Mouse (Mus musculus): ENCODE results near the gene Zfand2a. TPM values are rescaled to one million over a fixed set of nuclear protein-coding genes. Genes with fewer than 3 reads are reported as not detected.
A peak's percentile ranks its signal among the peaks of the same experiment; 100 is the strongest.

Zfand2a gene
- 6.1 and 6.7 TPM in 2 replicates for polyA plus RNA-seq (2015; fragmentation: Nextera tagmentation; extraction: Ambion mirVana)

DNA sequence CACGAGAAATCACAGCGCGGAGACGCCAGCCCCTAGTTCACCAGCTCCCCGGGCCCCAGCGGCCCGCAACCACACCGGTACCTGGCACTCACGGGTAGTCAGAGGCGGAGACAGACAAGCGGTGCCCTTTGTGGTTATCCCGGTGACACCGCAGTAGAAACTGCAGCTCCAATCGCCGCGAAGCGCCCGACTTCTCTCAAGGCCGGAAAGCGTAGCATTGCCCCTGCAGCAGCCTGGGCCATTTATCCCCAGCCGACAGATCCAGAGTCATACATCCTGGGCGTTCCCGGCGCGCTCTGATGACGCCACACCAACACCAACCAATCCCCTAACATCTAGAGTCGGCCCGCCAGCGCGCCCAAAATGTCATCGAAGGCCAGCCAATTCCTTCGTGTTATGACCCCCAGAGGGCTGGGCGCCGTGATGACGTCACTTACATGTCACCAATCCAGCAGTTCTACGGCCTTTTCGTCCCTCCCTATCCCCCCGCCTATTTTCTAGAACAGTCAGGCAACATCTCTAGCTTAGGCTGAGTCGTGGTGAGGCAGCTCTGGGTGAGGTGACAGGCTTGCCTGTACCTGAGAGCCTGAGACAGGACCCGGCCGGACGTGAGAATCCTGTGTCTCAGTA lies at the start of gene Zfand2a:
TSS of gene Zfand2a (minus strand) at position 365 of the 630 bp plus-strand sequence.
- peak within 1 kb of the TSS; percentile 90 for H3K9ac ChIP-seq (ENCODE audit: low read depth, low read length)
- H3K27me3 ChIP-seq (replicated peaks; ENCODE audit: control insufficient read depth, insufficient read depth, low read length), result no peaks in the 10 kb centered on the region
- peak within 1 kb of the TSS; percentile 96 for H3K4me3 ChIP-seq (ENCODE audit: low read depth, low read length)
- H3K36me3 ChIP-seq (ENCODE audit: control insufficient read depth, insufficient read depth), result peaks cover 26% of the 10 kb centered on the region
- H3K4me1 ChIP-seq (replicated peaks; ENCODE audit: control insufficient read depth, insufficient read depth, low read length), result no peaks in the 10 kb centered on the region
- peak within 1 kb of the TSS; percentile 74 for H3K27ac ChIP-seq (ENCODE audit: low read depth, low read length)
- no peak; the same call in 1 of the 2 replicates for TF ChIP-seq CTCF (IDR thresholded peaks at IDR 0.05; ENCODE audit: low read depth)
- under 1% methylated on average over 42 of the region's 42 CpGs for WGBS
- peak; percentile 98 for ATAC-seq
- H3K4me2 ChIP-seq (replicated peaks; ENCODE audit: low read depth), result peak within 1 kb of the TSS; percentile 83
- no peaks in the 10 kb centered on the region for H3K9me3 ChIP-seq (ENCODE audit: control insufficient read depth)

DNA sequence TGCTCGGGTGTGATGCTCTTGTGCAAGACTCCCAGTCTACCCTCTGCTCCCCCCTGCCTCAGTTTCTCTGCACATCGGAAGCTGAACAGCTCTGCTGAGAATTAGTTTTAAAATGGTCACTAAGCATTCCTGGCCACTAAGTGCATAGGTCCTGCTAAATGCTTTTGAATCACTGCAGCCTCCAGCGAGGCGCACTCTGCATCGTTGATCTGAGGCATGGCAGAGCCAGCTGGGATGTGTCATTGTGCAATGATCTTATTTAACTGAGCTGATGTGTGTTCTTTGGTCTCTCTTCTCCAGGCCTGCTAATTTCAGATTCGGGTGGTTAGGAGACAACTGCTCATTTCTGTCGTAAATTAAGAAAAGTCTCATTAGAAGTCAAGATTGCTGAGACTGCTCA lies 44.5 kb upstream of the Zfand2a start:
- no peak for ATAC-seq
- H3K27me3 ChIP-seq (replicated peaks; ENCODE audit: control insufficient read depth, insufficient read depth, low read length), result peaks cover 39% of the 10 kb centered on the region

DNA sequence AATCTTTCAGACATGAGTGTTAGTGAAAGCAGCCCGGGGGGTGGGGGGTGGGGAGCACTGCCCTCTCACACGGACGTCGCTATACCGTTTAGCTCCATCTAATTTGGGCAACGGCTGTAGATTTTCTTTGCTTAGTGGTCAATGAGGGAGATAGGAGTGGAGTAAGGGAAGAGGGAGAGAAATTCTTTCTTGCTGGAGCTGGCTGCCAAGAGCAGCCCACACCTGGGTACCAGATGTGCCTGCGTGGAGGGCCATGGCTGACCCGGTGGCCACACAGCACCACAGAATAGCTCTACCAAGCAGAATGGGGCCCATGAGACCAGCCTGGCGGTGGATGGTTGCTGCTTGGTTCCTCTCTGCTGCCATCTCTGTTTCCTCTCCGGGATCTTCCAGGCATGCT lies 37.6 kb upstream of the Zfand2a start:
- Histone ChIP-seq H3K4me1 (replicated peaks; ENCODE audit: control insufficient read depth, insufficient read depth, low read length) (no peaks in the 10 kb centered on the region), H3K9me3 (ENCODE audit: control insufficient read depth) (no peaks in the 10 kb centered on the region), H3K36me3 (ENCODE audit: control insufficient read depth, insufficient read depth) (no peaks in the 10 kb centered on the region), H3K9ac (ENCODE audit: low read depth, low read length) (no peak overlapping the region), H3K27me3 (replicated peaks; ENCODE audit: control insufficient read depth, insufficient read depth, low read length) (peaks cover 9% of the 10 kb centered on the region; the same call in 1 of the 2 replicates), H3K27ac (ENCODE audit: low read depth, low read length) (no peak overlapping the region), H3K4me2 (replicated peaks; ENCODE audit: low read depth) (no peak overlapping the region), H3K4me3 (ENCODE audit: low read depth, low read length) (no peak overlapping the region)
- no peak for ATAC-seq
- WGBS, result 64% methylated on average over 10 of the region's 10 CpGs
- TF ChIP-seq CTCF (IDR thresholded peaks at IDR 0.05; ENCODE audit: low read depth), result no peak

More for the DNA sequence above, 44.5 kb upstream of the Zfand2a start:
- Histone ChIP-seq H3K9ac (ENCODE audit: low read depth, low read length) (no peak overlapping the region), H3K36me3 (ENCODE audit: control insufficient read depth, insufficient read depth) (no peaks in the 10 kb centered on the region), H3K27ac (ENCODE audit: low read depth, low read length) (no peak overlapping the region), H3K4me1 (replicated peaks; ENCODE audit: control insufficient read depth, insufficient read depth, low read length) (no peaks in the 10 kb centered on the region), H3K4me3 (ENCODE audit: low read depth, low read length) (no peak overlapping the region), H3K9me3 (ENCODE audit: control insufficient read depth) (no peaks in the 10 kb centered on the region), H3K4me2 (replicated peaks; ENCODE audit: low read depth) (no peak overlapping the region)
- TF ChIP-seq CTCF (IDR thresholded peaks at IDR 0.05; ENCODE audit: low read depth), result no peak
- 51% methylated on average over 7 of the region's 7 CpGs for WGBS

DNA sequence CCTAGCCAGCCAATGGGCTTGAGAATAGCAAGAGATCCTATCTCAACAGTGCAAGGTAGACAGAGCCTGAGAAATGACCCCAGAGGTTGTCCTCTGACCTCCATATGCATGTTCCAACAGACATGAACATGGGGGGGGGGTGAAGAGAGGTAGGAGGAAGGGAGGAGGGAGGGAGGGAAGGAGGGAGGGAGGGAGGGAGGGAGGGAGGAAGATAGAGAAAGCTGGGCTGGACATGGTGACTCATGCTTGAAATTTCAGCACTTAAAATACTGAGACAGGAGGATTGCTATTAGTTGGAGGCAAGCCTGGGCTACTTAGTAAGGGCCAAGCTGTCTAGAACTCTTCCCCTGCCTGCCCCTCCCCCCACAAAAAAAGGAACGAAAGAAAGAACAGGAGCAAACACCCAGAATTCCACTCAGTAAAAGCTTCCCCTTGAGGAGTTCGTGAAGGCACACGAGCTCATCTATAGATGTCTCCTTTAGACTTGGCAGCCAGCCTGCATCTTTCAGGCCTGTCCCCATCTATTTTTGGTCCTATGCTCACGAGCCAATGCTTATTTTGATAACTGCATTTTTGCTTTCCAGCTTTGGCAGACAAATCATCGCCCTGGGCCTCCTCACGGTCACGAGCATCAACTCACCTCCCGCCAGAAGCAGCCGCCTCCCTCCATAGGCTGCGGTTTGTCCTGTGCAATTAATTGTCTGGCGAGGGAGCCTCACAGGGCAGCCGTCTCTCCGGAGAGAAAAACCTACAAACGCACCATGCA lies 35.9 kb upstream of the Zfand2a start:
- Histone ChIP-seq H3K4me3 (ENCODE audit: low read depth, low read length) (no peak overlapping the region), H3K27ac (ENCODE audit: low read depth, low read length) (no peak overlapping the region), H3K9me3 (ENCODE audit: control insufficient read depth) (no peaks in the 10 kb centered on the region), H3K27me3 (replicated peaks; ENCODE audit: control insufficient read depth, insufficient read depth, low read length) (peaks cover 14% of the 10 kb centered on the region; the same call in 1 of the 2 replicates), H3K4me1 (replicated peaks; ENCODE audit: control insufficient read depth, insufficient read depth, low read length) (no peaks in the 10 kb centered on the region), H3K4me2 (replicated peaks; ENCODE audit: low read depth) (no peak overlapping the region), H3K36me3 (ENCODE audit: control insufficient read depth, insufficient read depth) (no peaks in the 10 kb centered on the region), H3K9ac (ENCODE audit: low read depth, low read length) (no peak overlapping the region)
- 43% methylated on average over 14 of the region's 14 CpGs for WGBS
- no peak for TF ChIP-seq CTCF (IDR thresholded peaks at IDR 0.05; ENCODE audit: low read depth)
- no peak for ATAC-seq

DNA sequence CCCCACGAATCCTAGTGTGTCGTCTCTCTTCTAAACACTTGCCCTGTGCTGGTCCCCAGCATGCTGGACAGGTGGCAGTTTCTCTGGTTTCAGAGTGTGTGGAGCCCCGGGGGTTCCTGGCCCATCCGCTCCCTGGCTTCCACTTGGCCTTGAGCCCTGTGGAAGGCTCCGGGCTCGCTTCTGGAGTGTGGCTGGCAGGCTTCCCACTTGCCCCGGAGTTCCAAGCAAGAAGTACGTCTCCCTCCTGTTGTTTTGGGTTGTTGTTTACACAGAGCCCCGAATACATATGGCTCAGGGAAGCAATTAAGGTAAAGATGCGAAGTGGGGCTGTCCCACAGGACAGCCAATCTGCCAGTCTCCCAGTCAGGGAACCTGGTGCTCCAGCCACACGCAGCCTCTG lies 31.9 kb upstream of the Zfand2a start:
- no peak for ATAC-seq
- Histone ChIP-seq H3K27me3 (replicated peaks; ENCODE audit: control insufficient read depth, insufficient read depth, low read length) (0 out of 2 replicates have a peak, but pooled peaks cover 5% of the 10 kb centered on the region), H3K4me1 (replicated peaks; ENCODE audit: control insufficient read depth, insufficient read depth, low read length) (no peaks in the 10 kb centered on the region), H3K36me3 (ENCODE audit: control insufficient read depth, insufficient read depth) (no peaks in the 10 kb centered on the region), H3K4me3 (ENCODE audit: low read depth, low read length) (no peak overlapping the region), H3K9ac (ENCODE audit: low read depth, low read length) (no peak overlapping the region), H3K4me2 (replicated peaks; ENCODE audit: low read depth) (no peak overlapping the region), H3K27ac (ENCODE audit: low read depth, low read length) (no peak overlapping the region), H3K9me3 (ENCODE audit: control insufficient read depth) (0 out of 2 replicates have a peak, but pooled peaks cover 2% of the 10 kb centered on the region)
- TF ChIP-seq CTCF (IDR thresholded peaks at IDR 0.05; ENCODE audit: low read depth), result no peak
- WGBS, result 33% methylated on average over 11 of the region's 11 CpGs

DNA sequence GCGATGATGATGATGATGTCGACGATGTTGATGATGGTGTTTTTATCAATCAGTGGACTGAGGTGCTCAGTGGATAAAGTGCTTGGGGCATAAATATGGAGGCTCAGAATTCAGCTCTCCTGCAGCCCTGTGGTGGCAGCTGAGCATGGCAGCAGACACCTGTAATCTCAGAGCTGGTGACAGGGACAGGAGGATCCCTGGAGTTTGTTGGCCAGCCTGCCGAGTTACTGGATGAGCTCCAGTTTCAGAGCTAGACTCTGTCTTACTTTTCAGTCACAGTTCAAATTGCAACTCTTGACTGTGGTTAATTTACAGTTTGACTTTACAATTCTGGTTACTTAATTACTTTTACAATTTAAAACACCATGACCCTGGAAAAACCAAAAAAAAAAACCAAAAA lies 27.9 kb upstream of the Zfand2a start:
- Histone ChIP-seq H3K4me1 (replicated peaks; ENCODE audit: control insufficient read depth, insufficient read depth, low read length) (no peaks in the 10 kb centered on the region), H3K27me3 (replicated peaks; ENCODE audit: control insufficient read depth, insufficient read depth, low read length) (peaks cover 18% of the 10 kb centered on the region; the same call in 1 of the 2 replicates), H3K36me3 (ENCODE audit: control insufficient read depth, insufficient read depth) (no peaks in the 10 kb centered on the region), H3K9ac (ENCODE audit: low read depth, low read length) (no peak overlapping the region), H3K27ac (ENCODE audit: low read depth, low read length) (no peak overlapping the region), H3K4me2 (replicated peaks; ENCODE audit: low read depth) (no peak overlapping the region), H3K9me3 (ENCODE audit: control insufficient read depth) (0 out of 2 replicates have a peak, but pooled peaks cover 2% of the 10 kb centered on the region), H3K4me3 (ENCODE audit: low read depth, low read length) (no peak overlapping the region)
- TF ChIP-seq CTCF (IDR thresholded peaks at IDR 0.05; ENCODE audit: low read depth), result no peak
- no peak for ATAC-seq
- WGBS, result 88% methylated on average over 4 of the region's 4 CpGs
